Mouse (Mus musculus) olfactory bulb, adult 2 months (tissue): ENCODE measurements around the gene Alb.

Experiments used
- CTCF ChIP-seq: fragments of 200-500 bp; IDR thresholded peaks from 2 replicates; pipeline ENCODE4 v1.5.1; 2012; ENCODE audit warnings: low read depth, mild to moderate bottlenecking, low read length, moderate library complexity; ENCODE audit not compliant: insufficient read depth
- POLR2A ChIP-seq: fragments of 200-500 bp; IDR thresholded peaks from 2 replicates; pipeline ENCODE4 v1.6.1; 2012; ENCODE audit warnings: mild to moderate bottlenecking, low read depth, low read length, moderate library complexity; ENCODE audit not compliant: insufficient read depth

- no peak for TF ChIP-seq CTCF
- TF ChIP-seq POLR2A: no peak
These were observed 46.4 kb upstream of the Alb start for GRCm38 (mm10) chr5:90414142-90414924.
